Mouse (Mus musculus) ES-Bruce4 (cell line): ENCODE results near the gene Cd109.

Experiments used
- CTCF ChIP-seq: IDR thresholded peaks from one replicate; pipeline ENCODE4 v1.8.1; 2011; ENCODE audit warnings: low read depth, low read length
- EP300 ChIP-seq: IDR thresholded peaks from 2 replicates; pipeline ENCODE4 v1.6.1; 2011; ENCODE audit warnings: low read depth, low read length; ENCODE audit not compliant: insufficient read depth
- POLR2A ChIP-seq: IDR thresholded peaks from one replicate; pipeline ENCODE4 v1.8.1; 2011; ENCODE audit warnings: low read length; ENCODE audit not compliant: insufficient read depth

DNA sequence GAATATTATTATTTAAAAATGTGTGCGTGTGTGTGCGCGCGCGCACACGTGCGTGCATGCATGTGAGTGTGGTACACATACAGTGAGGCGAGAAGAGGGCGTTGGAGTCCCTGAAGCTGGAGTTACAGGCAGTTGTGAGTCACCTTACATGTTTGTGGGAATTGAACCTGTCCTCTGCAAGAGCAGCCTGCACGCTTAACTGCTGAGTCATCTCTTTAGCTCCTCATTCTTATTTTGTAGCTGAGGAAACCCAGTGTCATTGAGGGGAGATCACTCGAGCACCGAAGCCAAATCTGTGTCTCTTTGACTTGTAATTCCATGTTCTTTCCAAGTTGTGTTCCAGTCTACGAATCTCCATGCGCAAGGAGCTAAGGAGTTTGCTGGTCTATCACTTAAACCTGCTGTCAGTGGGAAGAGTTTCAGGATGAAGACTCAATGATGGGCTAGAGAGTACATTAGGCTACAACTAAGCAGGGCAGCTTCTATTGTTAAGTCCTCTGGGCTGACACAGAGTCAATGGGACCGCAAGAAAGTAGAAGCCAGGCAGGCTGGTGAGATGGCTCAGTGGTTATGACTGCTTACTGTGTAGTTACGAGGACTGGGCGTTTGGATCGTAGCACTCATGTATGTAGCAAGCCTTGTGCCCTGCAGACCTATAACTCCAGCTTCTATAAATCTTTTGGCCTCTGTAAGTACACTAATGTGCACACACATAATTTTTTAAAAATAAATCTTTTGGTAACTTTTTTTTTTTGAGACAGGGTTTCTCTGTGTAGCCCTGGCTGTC lies 19.4 kb upstream of the Cd109 start:
- TF ChIP-seq POLR2A (no peak), CTCF (no peak), EP300 (no peak)
